Mouse (Mus musculus): ENCODE results near the gene Lhx5. TPM values are rescaled to one million over a fixed set of nuclear protein-coding genes. Genes with fewer than 3 reads are reported as not detected.

Gene Lhx5
- polyA plus RNA-seq, 1 experiment from 2014 or later, result 0.11 TPM

DNA sequence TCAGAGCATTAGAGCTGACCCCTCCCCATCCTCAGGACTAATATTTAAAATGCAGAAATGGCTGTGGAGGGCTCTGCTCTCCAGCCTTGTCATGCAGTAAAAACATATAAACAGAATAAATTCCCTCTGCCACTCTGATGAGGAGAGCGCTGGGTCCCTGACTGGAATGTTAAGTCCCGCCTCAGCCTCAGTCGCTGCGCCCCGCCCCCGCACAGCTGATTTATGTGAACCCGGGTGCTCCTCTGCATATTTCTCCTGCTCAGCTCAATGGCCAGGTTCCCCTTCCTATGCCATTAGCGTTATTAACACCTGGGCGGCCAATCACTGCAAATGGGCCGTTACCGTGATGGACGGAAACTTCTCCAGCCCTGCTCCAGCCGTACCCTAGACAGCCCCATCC lies 15.8 kb downstream of the Lhx5 start:
- H3K27me3 ChIP-seq (ENCODE audit: control insufficient read depth, insufficient read depth, low read length), result peaks cover 29% of the 10 kb centered on the region
- no peak overlapping the region for H3K4me3 ChIP-seq (ENCODE audit: low read depth, low read length)
- WGBS (ENCODE audit: insufficient replicate concordance), result 35% methylated on average over 13 of the region's 13 CpGs

DNA sequence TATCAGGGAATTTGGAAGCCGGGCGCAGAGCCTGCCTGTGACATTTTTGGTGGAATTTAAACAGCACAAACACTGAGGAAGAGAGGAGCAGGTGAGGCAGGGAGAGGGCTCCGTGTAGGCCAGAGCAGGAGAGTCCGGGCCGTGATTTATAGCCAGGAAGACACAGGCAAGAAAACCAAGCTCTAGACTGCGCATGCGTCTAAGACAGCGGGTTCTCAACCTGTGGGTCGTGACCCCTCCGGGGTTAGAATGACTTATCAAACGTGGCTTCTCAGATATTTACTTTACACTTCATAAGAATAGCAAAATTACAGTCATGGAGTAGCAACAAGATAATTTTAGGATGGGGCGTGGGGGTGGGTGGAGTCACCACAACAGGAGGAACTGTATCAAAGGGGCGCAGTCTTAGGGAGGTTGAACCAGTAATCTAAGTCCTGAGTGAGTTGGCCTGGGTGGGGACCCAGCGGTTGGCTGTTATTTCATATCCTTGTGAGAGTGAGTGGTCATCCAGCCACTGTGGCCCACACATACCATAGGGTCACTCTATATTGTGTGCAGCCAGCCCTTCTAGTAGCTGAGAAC lies 23.3 kb downstream of the Lhx5 start:
- 54% methylated on average over 14 of the region's 14 CpGs for WGBS (ENCODE audit: insufficient replicate concordance)
- H3K4me2 ChIP-seq, result no peak overlapping the region
- no peak for ATAC-seq (replicated peaks; ENCODE audit: insufficient number of reproducible peaks, low FRiP score, low TSS enrichment)
- H3K9me3 ChIP-seq (replicated peaks; ENCODE audit: control insufficient read depth, low read length), result no peaks in the 10 kb centered on the region
- no peak overlapping the region for H3K27ac ChIP-seq (ENCODE audit: low read depth, low read length)
- peaks cover 23% of the 10 kb centered on the region for H3K27me3 ChIP-seq (ENCODE audit: control insufficient read depth, insufficient read depth, low read length)
- no peak overlapping the region for H3K9ac ChIP-seq (ENCODE audit: low read depth, low read length)
- no peaks in the 10 kb centered on the region for H3K4me1 ChIP-seq (ENCODE audit: control insufficient read depth, insufficient read depth, low read length)
- no peak overlapping the region for H3K4me3 ChIP-seq (ENCODE audit: low read depth, low read length)
- no peaks in the 10 kb centered on the region for H3K36me3 ChIP-seq (ENCODE audit: control insufficient read depth, insufficient read depth, low read length)

More for the DNA sequence above, 15.8 kb downstream of the Lhx5 start:
- no peak overlapping the region for H3K9ac ChIP-seq (ENCODE audit: low read depth, low read length)
- no peak overlapping the region for H3K27ac ChIP-seq (ENCODE audit: low read depth, low read length)
- H3K36me3 ChIP-seq (ENCODE audit: control insufficient read depth, insufficient read depth, low read length), result no peaks in the 10 kb centered on the region
- H3K4me1 ChIP-seq (ENCODE audit: control insufficient read depth, insufficient read depth, low read length), result no peaks in the 10 kb centered on the region
- no peak for ATAC-seq (replicated peaks; ENCODE audit: insufficient number of reproducible peaks, low FRiP score, low TSS enrichment)
- H3K4me2 ChIP-seq, result no peak overlapping the region
- no peaks in the 10 kb centered on the region for H3K9me3 ChIP-seq (replicated peaks; ENCODE audit: control insufficient read depth, low read length)

GRCm38 (mm10) chr5:120456253-120456652 lies 24.8 kb downstream of the Lhx5 start:
- no peaks in the 10 kb centered on the region for H3K4me1 ChIP-seq (ENCODE audit: control insufficient read depth, insufficient read depth, low read length)
- no peaks in the 10 kb centered on the region for H3K36me3 ChIP-seq (ENCODE audit: control insufficient read depth, insufficient read depth, low read length)
- peaks cover 23% of the 10 kb centered on the region for H3K27me3 ChIP-seq (ENCODE audit: control insufficient read depth, insufficient read depth, low read length)
- no peak overlapping the region for H3K4me3 ChIP-seq (ENCODE audit: low read depth, low read length)
- WGBS (ENCODE audit: insufficient replicate concordance), result 9% methylated on average over 1 of the region's 1 CpGs
- 0 out of 2 replicates have a peak, but pooled peaks have one; percentile 36 for ATAC-seq (replicated peaks; ENCODE audit: insufficient number of reproducible peaks, low FRiP score, low TSS enrichment)
- no peak overlapping the region for H3K4me2 ChIP-seq
- H3K9ac ChIP-seq (ENCODE audit: low read depth, low read length), result no peak overlapping the region
- H3K9me3 ChIP-seq (replicated peaks; ENCODE audit: control insufficient read depth, low read length), result no peaks in the 10 kb centered on the region
- no peak overlapping the region for H3K27ac ChIP-seq (ENCODE audit: low read depth, low read length)

- ATAC-seq (replicated peaks; ENCODE audit: insufficient number of reproducible peaks, low FRiP score, low TSS enrichment), result no peak
These were observed 25.5 kb downstream of the Lhx5 start for GRCm38 (mm10) chr5:120456841-120457554.

DNA sequence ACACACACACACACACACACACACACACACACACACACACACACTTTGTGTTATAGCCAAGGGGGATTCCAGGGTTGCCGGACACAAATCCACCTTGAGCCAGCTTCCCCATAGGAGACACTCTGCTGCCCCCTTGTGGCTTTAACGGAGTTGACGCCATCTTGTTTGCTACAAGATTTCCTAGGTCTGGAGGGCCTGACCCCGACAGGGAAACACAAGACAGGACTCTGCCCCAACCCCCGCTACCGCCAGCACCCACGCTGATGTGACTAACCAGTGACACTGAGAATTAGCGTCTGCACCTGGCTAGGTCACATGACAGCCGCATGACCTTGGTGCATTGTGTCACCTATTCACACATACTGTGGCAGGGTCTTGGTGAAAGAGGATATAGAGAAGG lies 26.1 kb downstream of the Lhx5 start:
- Histone ChIP-seq H3K27me3 (ENCODE audit: control insufficient read depth, insufficient read depth, low read length) (peaks cover 31% of the 10 kb centered on the region), H3K9ac (ENCODE audit: low read depth, low read length) (no peak overlapping the region), H3K4me3 (ENCODE audit: low read depth, low read length) (no peak overlapping the region), H3K36me3 (ENCODE audit: control insufficient read depth, insufficient read depth, low read length) (no peaks in the 10 kb centered on the region), H3K4me1 (ENCODE audit: control insufficient read depth, insufficient read depth, low read length) (no peaks in the 10 kb centered on the region; the same call in 1 of the 2 replicates), H3K27ac (ENCODE audit: low read depth, low read length) (no peak overlapping the region), H3K4me2 (no peak overlapping the region), H3K9me3 (replicated peaks; ENCODE audit: control insufficient read depth, low read length) (no peaks in the 10 kb centered on the region)
- WGBS (ENCODE audit: insufficient replicate concordance), result 3% methylated on average over 9 of the region's 9 CpGs
- no peak for ATAC-seq (replicated peaks; ENCODE audit: insufficient number of reproducible peaks, low FRiP score, low TSS enrichment)

More at GRCm38 (mm10) chr5:120456841-120457554, 25.5 kb downstream of the Lhx5 start:
- H3K4me3 ChIP-seq (ENCODE audit: low read depth, low read length), result no peak overlapping the region
- no peaks in the 10 kb centered on the region for H3K36me3 ChIP-seq (ENCODE audit: control insufficient read depth, insufficient read depth, low read length)
- WGBS (ENCODE audit: insufficient replicate concordance), result 52% methylated on average over 7 of the region's 7 CpGs
- H3K9me3 ChIP-seq (replicated peaks; ENCODE audit: control insufficient read depth, low read length), result no peaks in the 10 kb centered on the region
- no peaks in the 10 kb centered on the region; the same call in 1 of the 2 replicates for H3K4me1 ChIP-seq (ENCODE audit: control insufficient read depth, insufficient read depth, low read length)
- H3K27ac ChIP-seq (ENCODE audit: low read depth, low read length), result no peak overlapping the region
- peaks cover 27% of the 10 kb centered on the region for H3K27me3 ChIP-seq (ENCODE audit: control insufficient read depth, insufficient read depth, low read length)
- H3K4me2 ChIP-seq, result no peak overlapping the region
- no peak overlapping the region for H3K9ac ChIP-seq (ENCODE audit: low read depth, low read length)

- Histone ChIP-seq H3K9ac (ENCODE audit: low read depth, low read length) (no peak overlapping the region), H3K27me3 (ENCODE audit: control insufficient read depth, insufficient read depth, low read length) (peaks cover 37% of the 10 kb centered on the region), H3K9me3 (replicated peaks; ENCODE audit: control insufficient read depth, low read length) (no peaks in the 10 kb centered on the region; the same call in 1 of the 2 replicates), H3K4me3 (ENCODE audit: low read depth, low read length) (no peak overlapping the region), H3K4me1 (ENCODE audit: control insufficient read depth, insufficient read depth, low read length) (no peaks in the 10 kb centered on the region; the same call in 1 of the 2 replicates), H3K27ac (ENCODE audit: low read depth, low read length) (no peak overlapping the region), H3K36me3 (ENCODE audit: control insufficient read depth, insufficient read depth, low read length) (no peaks in the 10 kb centered on the region), H3K4me2 (no peak overlapping the region)
- no peak for ATAC-seq (replicated peaks; ENCODE audit: insufficient number of reproducible peaks, low FRiP score, low TSS enrichment)
- WGBS (ENCODE audit: insufficient replicate concordance), result 61% methylated on average over 10 of the region's 10 CpGs
These were observed 27.6 kb downstream of the Lhx5 start for GRCm38 (mm10) chr5:120459133-120459532.

GRCm38 (mm10) chr5:120461902-120462301 lies 30.4 kb downstream of the Lhx5 start:
- Histone ChIP-seq H3K4me1 (ENCODE audit: control insufficient read depth, insufficient read depth, low read length) (peaks cover 3% of the 10 kb centered on the region), H3K9ac (ENCODE audit: low read depth, low read length) (no peak overlapping the region), H3K27ac (ENCODE audit: low read depth, low read length) (no peak overlapping the region), H3K36me3 (ENCODE audit: control insufficient read depth, insufficient read depth, low read length) (no peaks in the 10 kb centered on the region), H3K27me3 (ENCODE audit: control insufficient read depth, insufficient read depth, low read length) (peaks cover 25% of the 10 kb centered on the region), H3K9me3 (replicated peaks; ENCODE audit: control insufficient read depth, low read length) (no peaks in the 10 kb centered on the region; the same call in 1 of the 2 replicates), H3K4me2 (no peak overlapping the region), H3K4me3 (ENCODE audit: low read depth, low read length) (no peak overlapping the region)
- ATAC-seq (replicated peaks; ENCODE audit: insufficient number of reproducible peaks, low FRiP score, low TSS enrichment), result no peak
- 76% methylated on average over 15 of the region's 15 CpGs for WGBS (ENCODE audit: insufficient replicate concordance)

DNA sequence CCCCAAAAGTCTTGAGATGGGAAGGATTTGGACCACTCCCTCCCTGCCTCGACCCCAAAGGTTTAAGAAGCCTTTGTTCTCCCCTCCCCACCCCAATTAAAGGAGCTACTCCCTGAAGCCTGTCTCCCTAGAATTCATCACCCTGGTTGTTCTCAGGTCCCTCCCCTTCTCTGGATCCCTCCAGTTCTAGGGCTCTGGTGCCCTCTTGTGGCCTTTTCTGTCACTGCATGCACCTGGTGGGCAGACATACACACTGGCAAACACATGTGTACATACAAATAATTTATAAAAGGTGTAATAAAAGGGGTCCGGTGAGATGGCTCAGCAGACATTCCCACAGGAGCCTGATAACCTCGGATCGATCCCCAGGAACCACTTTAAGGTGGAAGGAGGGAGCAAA lies 32.8 kb downstream of the Lhx5 start:
- Histone ChIP-seq H3K4me1 (ENCODE audit: control insufficient read depth, insufficient read depth, low read length) (peaks cover 3% of the 10 kb centered on the region), H3K27me3 (ENCODE audit: control insufficient read depth, insufficient read depth, low read length) (peaks cover 22% of the 10 kb centered on the region), H3K27ac (ENCODE audit: low read depth, low read length) (no peak overlapping the region), H3K4me2 (no peak overlapping the region), H3K9ac (ENCODE audit: low read depth, low read length) (no peak overlapping the region), H3K4me3 (ENCODE audit: low read depth, low read length) (no peak overlapping the region), H3K9me3 (replicated peaks; ENCODE audit: control insufficient read depth, low read length) (no peaks in the 10 kb centered on the region; the same call in 1 of the 2 replicates), H3K36me3 (ENCODE audit: control insufficient read depth, insufficient read depth, low read length) (no peaks in the 10 kb centered on the region)
- ATAC-seq (replicated peaks; ENCODE audit: insufficient number of reproducible peaks, low FRiP score, low TSS enrichment), result no peak
- WGBS (ENCODE audit: insufficient replicate concordance), result 57% methylated on average over 4 of the region's 4 CpGs

Data from heart, embryonic 11.5 days (tissue).